Mouse (Mus musculus) heart, embryonic 13.5 days (tissue): Measurements from ENCODE around the gene Scyl2. TPM values are rescaled to one million over a fixed set of nuclear protein-coding genes. Genes with fewer than 3 reads are reported as not detected.
A peak's percentile ranks its signal among the peaks of the same experiment; 100 is the strongest.

Experiments used
- ATAC-seq: fragments of 200-750 bp; cut with Nextera tagmentation; 2 replicates; pipeline ENCODE4 v1.8.0; 2017; ENCODE audit warnings: moderate TSS enrichment; ENCODE audit not compliant: insufficient number of reproducible peaks, low FRiP score, low TSS enrichment; ENCODE audit errors: extremely low read depth
- H3K27ac ChIP-seq: fragments of 300-500 bp; sonication (generic); replicated peaks from 2 replicates; pipeline ENCODE4 v1.5.1; 2015; ENCODE audit warnings: moderate library complexity, mild to moderate bottlenecking, inconsistent platforms
- H3K27me3 ChIP-seq: fragments of 300-500 bp; sonication (generic); replicated peaks from 2 replicates; pipeline ENCODE4 v1.6.1; 2015; ENCODE audit warnings: mild to moderate bottlenecking, inconsistent platforms
- H3K36me3 ChIP-seq: fragments of 300-500 bp; sonication (generic); 2 replicates; pipeline ENCODE4 v1.6.1; 2015; ENCODE audit warnings: mild to moderate bottlenecking, inconsistent platforms
- H3K4me1 ChIP-seq: fragments of 300-500 bp; sonication (generic); 2 replicates; pipeline ENCODE4 v1.6.1; 2015; ENCODE audit warnings: inconsistent platforms
- H3K4me2 ChIP-seq: fragments of 300-500 bp; sonication (generic); 2 replicates; pipeline ENCODE4 v1.6.1; 2015; ENCODE audit warnings: inconsistent platforms, mild to moderate bottlenecking, moderate library complexity
- H3K4me3 ChIP-seq: fragments of 300-500 bp; sonication (generic); 2 replicates; pipeline ENCODE4 v1.5.1; 2015; ENCODE audit warnings: moderate library complexity, mild to moderate bottlenecking, inconsistent platforms
- H3K9ac ChIP-seq: fragments of 300-500 bp; sonication (generic); 2 replicates; pipeline ENCODE4 v1.6.1; 2015; ENCODE audit warnings: inconsistent platforms, mild to moderate bottlenecking, moderate library complexity
- H3K9me3 ChIP-seq: fragments of 300-500 bp; sonication (generic); 2 replicates; pipeline ENCODE4 v1.6.1; 2016; ENCODE audit warnings: inconsistent platforms
- WGBS: fragments of 180-500 bp; shearing (Covaris S2); methylation state at CpG from one replicate; pipeline ENCODE4 v1.1.7; 2015; ENCODE audit warnings: mixed read lengths; 5-methylcytosine and 5-hydroxymethylcytosine counted together
- polyA plus RNA-seq: library from polyadenylated mRNA; unstranded; fragments of >200 nt; fragmentation: Nextera tagmentation; extraction: Ambion mirVana; gene quantifications from 2 replicates; pipeline ENCODE4 v1.2.1, GENCODE M21; 2015

Gene Scyl2
- polyA plus RNA-seq, 1 experiment from 2014 or later = 4.1 TPM

DNA sequence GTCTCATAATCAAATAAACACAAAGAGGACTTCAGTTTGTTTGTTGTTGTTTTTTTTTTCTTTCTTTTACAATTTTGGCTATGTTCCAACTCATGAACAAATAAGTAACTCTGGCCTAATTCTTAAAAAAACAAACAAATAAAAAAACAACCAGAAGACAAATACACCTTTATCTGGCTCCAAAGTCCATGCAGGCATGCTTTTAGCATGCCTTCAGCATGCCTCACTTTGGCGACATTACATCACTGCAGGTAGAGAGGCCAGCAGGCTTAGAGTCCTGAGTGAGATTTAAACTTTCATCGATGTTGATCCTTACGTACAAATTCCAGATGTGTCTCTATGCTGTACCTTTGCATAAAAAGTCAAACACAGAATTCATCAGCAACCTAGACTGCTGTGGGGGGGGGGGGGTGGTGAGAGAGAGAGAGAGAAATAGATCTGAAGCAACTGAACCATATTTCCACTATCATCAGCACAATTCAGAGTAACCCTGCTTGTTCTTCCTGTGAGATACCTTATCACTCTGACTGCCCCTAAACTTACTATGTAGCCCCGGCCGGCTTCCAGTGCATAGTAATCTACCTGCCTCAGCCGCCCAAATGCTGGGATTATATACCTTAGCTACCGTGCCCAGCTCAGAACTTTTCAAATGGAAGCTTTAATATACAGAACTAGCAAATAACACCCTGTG is 52.2 kb downstream of the Scyl2 start:
- Histone ChIP-seq H3K27ac (no peak overlapping the region), H3K4me1 (no peaks in the 10 kb centered on the region), H3K27me3 (no peaks in the 10 kb centered on the region), H3K4me2 (no peak overlapping the region), H3K9me3 (no peaks in the 10 kb centered on the region), H3K9ac (no peak overlapping the region), H3K4me3 (no peak overlapping the region), H3K36me3 (peaks cover 13% of the 10 kb centered on the region)
- ATAC-seq = no peak
- 68% methylated on average over 7 of the region's 7 CpGs for WGBS

GRCm38 (mm10) chr10:89633121-89633520 is 53.0 kb downstream of the Scyl2 start:
- Histone ChIP-seq H3K4me1 (no peaks in the 10 kb centered on the region), H3K4me3 (no peak overlapping the region), H3K4me2 (no peak overlapping the region), H3K9ac (no peak overlapping the region), H3K27ac (no peak overlapping the region), H3K9me3 (no peaks in the 10 kb centered on the region), H3K36me3 (peaks cover 6% of the 10 kb centered on the region), H3K27me3 (no peaks in the 10 kb centered on the region)
- 88% methylated on average over 4 of the region's 4 CpGs for WGBS
- ATAC-seq = no peak

- WGBS = 59% methylated on average over 5 of the region's 5 CpGs
Measured at GRCm38 (mm10) chr10:89631831-89632230, 54.3 kb downstream of the Scyl2 start.

GRCm38 (mm10) chr10:89630564-89630963 is 55.5 kb downstream of the Scyl2 start:
- Histone ChIP-seq H3K4me1 (no peaks in the 10 kb centered on the region), H3K4me3 (no peak overlapping the region), H3K36me3 (peaks cover 4% of the 10 kb centered on the region; the same call in 1 of the 2 replicates), H3K9me3 (no peaks in the 10 kb centered on the region), H3K9ac (no peak overlapping the region), H3K27me3 (no peaks in the 10 kb centered on the region), H3K4me2 (no peak overlapping the region), H3K27ac (no peak overlapping the region)
- no peak for ATAC-seq
- 92% methylated on average over 1 of the region's 1 CpGs for whole genome bisulfite sequencing

More at GRCm38 (mm10) chr10:89631831-89632230, 54.3 kb downstream of the Scyl2 start:
- Histone ChIP-seq H3K9ac (no peak overlapping the region), H3K4me3 (no peak overlapping the region), H3K4me1 (no peaks in the 10 kb centered on the region), H3K4me2 (no peak overlapping the region), H3K27ac (no peak overlapping the region), H3K36me3 (peaks cover 4% of the 10 kb centered on the region; the same call in 1 of the 2 replicates), H3K9me3 (no peaks in the 10 kb centered on the region), H3K27me3 (no peaks in the 10 kb centered on the region)
- no peak for ATAC-seq

GRCm38 (mm10) chr10:89630052-89630451 is 56.0 kb downstream of the Scyl2 start:
- Histone ChIP-seq H3K4me3 (no peak overlapping the region), H3K36me3 (peaks cover 4% of the 10 kb centered on the region; the same call in 1 of the 2 replicates), H3K9me3 (no peaks in the 10 kb centered on the region), H3K27me3 (no peaks in the 10 kb centered on the region), H3K4me2 (no peak overlapping the region), H3K27ac (no peak overlapping the region), H3K9ac (no peak overlapping the region), H3K4me1 (no peaks in the 10 kb centered on the region)
- WGBS = 27% methylated on average over 3 of the region's 3 CpGs
- ATAC-seq = no peak

GRCm38 (mm10) chr10:89626714-89627113 is 59.4 kb downstream of the Scyl2 start:
- Histone ChIP-seq H3K27ac (no peak overlapping the region), H3K4me2 (no peak overlapping the region), H3K9ac (no peak overlapping the region), H3K4me1 (no peaks in the 10 kb centered on the region), H3K36me3 (no peaks in the 10 kb centered on the region), H3K4me3 (no peak overlapping the region), H3K9me3 (no peaks in the 10 kb centered on the region), H3K27me3 (peaks cover 4% of the 10 kb centered on the region)
- WGBS = 81% methylated on average over 2 of the region's 2 CpGs
- ATAC-seq = no peak

GRCm38 (mm10) chr10:89624196-89624595 is 61.9 kb downstream of the Scyl2 start:
- Histone ChIP-seq H3K27ac (no peak overlapping the region), H3K4me3 (no peak overlapping the region), H3K4me1 (0 out of 2 replicates have a peak, but pooled peaks cover 11% of the 10 kb centered on the region), H3K9me3 (no peaks in the 10 kb centered on the region), H3K9ac (no peak overlapping the region), H3K4me2 (no peak overlapping the region), H3K36me3 (no peaks in the 10 kb centered on the region), H3K27me3 (peaks cover 14% of the 10 kb centered on the region)
- no peak for ATAC-seq
- WGBS = 83% methylated on average over 2 of the region's 2 CpGs

DNA sequence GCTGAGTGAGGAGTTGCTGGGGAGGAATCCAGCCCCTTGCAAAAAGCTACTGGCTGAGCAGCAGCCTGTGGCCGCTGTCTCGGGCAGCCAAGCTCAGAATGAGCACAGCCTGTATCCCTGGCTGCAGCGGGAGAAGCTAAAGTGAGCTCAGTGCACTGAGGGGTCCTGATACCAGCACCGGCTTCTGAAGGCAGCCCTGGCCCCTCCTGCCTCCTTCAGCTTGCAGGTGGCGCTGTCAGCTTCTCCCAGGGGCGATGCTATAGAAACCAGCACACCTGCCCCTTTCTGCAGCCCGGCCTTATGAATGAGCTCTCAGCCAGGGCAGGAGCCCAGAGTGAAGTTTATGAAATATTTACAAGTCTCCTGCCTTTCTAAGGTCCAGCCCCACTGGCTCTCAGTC is 65.0 kb downstream of the Scyl2 start, which contains the start of gene Slc17a8:
TSS of gene Slc17a8 (minus strand) at position 125 of the 400 bp plus-strand sequence.
- Histone ChIP-seq H3K36me3 (no peaks in the 10 kb centered on the region), H3K4me2 (peak within 1 kb of the TSS; percentile 31), H3K9ac (no peak within 1 kb of the TSS), H3K27ac (no peak within 1 kb of the TSS), H3K9me3 (no peaks in the 10 kb centered on the region), H3K4me3 (no peak within 1 kb of the TSS), H3K27me3 (peaks cover 14% of the 10 kb centered on the region), H3K4me1 (0 out of 2 replicates have a peak, but pooled peaks cover 12% of the 10 kb centered on the region)
- 34% methylated on average over 7 of the region's 7 CpGs for WGBS
- ATAC-seq = no peak

- ATAC-seq = no peak
- WGBS = 66% methylated on average over 5 of the region's 5 CpGs
Measured at GRCm38 (mm10) chr10:89599311-89599710, 86.8 kb downstream of the Scyl2 start.

DNA sequence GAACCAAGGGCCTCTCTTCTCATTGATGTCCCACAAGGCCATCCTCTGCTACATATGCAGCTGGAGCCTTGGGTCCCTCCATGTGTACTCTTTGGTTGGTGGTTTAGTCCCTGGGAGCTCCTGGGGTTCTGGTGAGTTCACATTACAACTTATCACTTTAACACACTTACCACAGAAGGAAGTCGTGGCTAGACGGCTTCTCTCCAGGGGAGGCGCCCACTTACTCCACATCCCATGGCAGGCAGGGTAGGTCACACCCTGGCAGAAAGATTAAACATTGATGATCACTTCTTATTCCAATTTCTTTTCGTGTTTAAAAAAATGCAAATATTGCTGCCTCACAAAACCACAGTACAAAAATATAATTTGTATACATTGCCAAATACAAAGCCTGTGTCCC is 88.8 kb downstream of the Scyl2 start:
- no peaks in the 10 kb centered on the region for H3K36me3 ChIP-seq
- no peak overlapping the region for H3K4me3 ChIP-seq
- no peak overlapping the region for H3K4me2 ChIP-seq
- ATAC-seq = no peak
- WGBS = 65% methylated on average over 4 of the region's 4 CpGs
- H3K27ac ChIP-seq = no peak overlapping the region
- no peaks in the 10 kb centered on the region for H3K9me3 ChIP-seq
- H3K27me3 ChIP-seq = no peaks in the 10 kb centered on the region
- H3K4me1 ChIP-seq = peaks cover 7% of the 10 kb centered on the region
- H3K9ac ChIP-seq = no peak overlapping the region

More at GRCm38 (mm10) chr10:89599311-89599710, 86.8 kb downstream of the Scyl2 start:
- Histone ChIP-seq H3K9me3 (no peaks in the 10 kb centered on the region), H3K4me2 (no peak overlapping the region), H3K4me1 (peaks cover 2% of the 10 kb centered on the region), H3K36me3 (no peaks in the 10 kb centered on the region), H3K27me3 (no peaks in the 10 kb centered on the region), H3K9ac (no peak overlapping the region), H3K27ac (no peak overlapping the region), H3K4me3 (no peak overlapping the region)

- no peaks in the 10 kb centered on the region for H3K27me3 ChIP-seq
- no peak overlapping the region for H3K9ac ChIP-seq
- WGBS = 81% methylated on average over 5 of the region's 5 CpGs
Measured at GRCm38 (mm10) chr10:89595935-89596334, 90.2 kb downstream of the Scyl2 start.

GRCm38 (mm10) chr10:89595514-89595913 is 90.6 kb downstream of the Scyl2 start:
- 65% methylated on average over 1 of the region's 1 CpGs for WGBS
- H3K27me3 ChIP-seq = no peaks in the 10 kb centered on the region
- H3K4me2 ChIP-seq = no peak overlapping the region
- peaks cover 7% of the 10 kb centered on the region for H3K4me1 ChIP-seq
- H3K9me3 ChIP-seq = no peaks in the 10 kb centered on the region
- no peak for ATAC-seq
- no peak overlapping the region for H3K4me3 ChIP-seq
- H3K27ac ChIP-seq = no peak overlapping the region
- no peak overlapping the region for H3K9ac ChIP-seq
- H3K36me3 ChIP-seq = no peaks in the 10 kb centered on the region

More at GRCm38 (mm10) chr10:89595935-89596334, 90.2 kb downstream of the Scyl2 start:
- Histone ChIP-seq H3K4me1 (peaks cover 7% of the 10 kb centered on the region), H3K9me3 (no peaks in the 10 kb centered on the region), H3K4me3 (no peak overlapping the region), H3K27ac (no peak overlapping the region), H3K4me2 (no peak overlapping the region), H3K36me3 (no peaks in the 10 kb centered on the region)
- no peak for ATAC-seq
